Comparison of ENCODE assay signal across 11 mouse cellular contexts in genomic region chr15:98096957-98097356, GRCm38 (mm10). TPM values are rescaled to one million over a fixed set of nuclear protein-coding genes. Genes with fewer than 3 reads are reported as not detected.
DNase-seq lines count a peak whose midpoint lies in the region; ATAC-seq and TF ChIP-seq lines count a peak whose summit lies in the region.
"Had no signal": no experiment of that assay in that cellular context is flagged by ENCODE, and none has a peak within 500 bp of the region (broad histone marks: within the 10 kb centered on the region; RNA-seq: fewer than 3 reads in every experiment).

No protein-coding gene starts in this region.

- TF ChIP-seq CTCF in layer of hippocampus, adult 2 months (conservative IDR thresholded peaks at IDR 0.05) = peak; percentile 57
- peak; percentile 12; the same call in 1 of the 2 replicates for TF ChIP-seq CTCF in brain, embryonic 14.5 days (IDR thresholded peaks at IDR 0.05; ENCODE audit: borderline replicate concordance, extremely low read depth, insufficient read depth, insufficient read length)

- ATAC-seq in megakaryocyte progenitor cell, adult 5-6 weeks (replicated peaks; ENCODE audit: poor library complexity) = no peak

- no peak overlapping the region for H3K4me3 ChIP-seq in layer of hippocampus, adult 2 months
- H3K4me3 ChIP-seq: hindbrain, embryonic 12.5 days had no signal

- DNase-seq in layer of hippocampus, adult 2 months (ENCODE audit: low spot score in 2 of 2) = no peak
- no peak for DNase-seq in layer of hippocampus, postnatal 10 days (ENCODE audit: low spot score in 2 of 2)
- peak; percentile 55 for DNase-seq in A20 (ENCODE audit: low read depth, low spot score)
- DNase-seq in CD4-positive helper T cell, adult 2 months (ENCODE audit: low read depth, low spot score) = peak; percentile 25
- no peak for DNase-seq in brain, embryonic 14.5 days (ENCODE audit: low read depth)
- no peak for DNase-seq in Muller cell, postnatal 12 days (ENCODE audit: inconsistent ontology term)
- DNase-seq: cerebellum, postnatal 25 days; kidney, postnatal 14 days; lung, postnatal 14 days had no signal

- no peak overlapping the region for H3K27ac ChIP-seq in layer of hippocampus, adult 2 months
- H3K27ac ChIP-seq: hindbrain, embryonic 12.5 days had no signal

- TF ChIP-seq POLR2A in brain, embryonic 14.5 days (IDR thresholded peaks at IDR 0.05; ENCODE audit: borderline replicate concordance, extremely low read depth, insufficient read depth, insufficient read length, poor library complexity, severe bottlenecking) = no peak

RNA-seq across cellular contexts. Expression of gene Senp1, which starts 3.4 kb away (rescaled TPM):
- 10 to 100 TPM; 12.7 to 13.5 TPM for total RNA-seq in layer of hippocampus, adult 2 months (2021)
- total RNA-seq in layer of hippocampus, postnatal 10 days (2021) = 10 to 100 TPM; 14.2 to 17.5 TPM
- 20.0 and 25.3 TPM in 2 replicates for polyA plus RNA-seq in brain, embryonic 14.5 days (2012; rRNA removed)
- 55.1 and 60.2 TPM in 2 replicates for total RNA-seq in megakaryocyte progenitor cell, adult 5-6 weeks (2015)
- 53.0 and 57.6 TPM in 2 replicates for total RNA-seq in megakaryocyte progenitor cell, adult 5-6 weeks (2017)

RNA-seq across cellular contexts. Expression of gene Pfkm, which starts 4.6 kb away (rescaled TPM):
- 100 to 1,000 TPM; 333 to 349 TPM for total RNA-seq in layer of hippocampus, adult 2 months (2021)
- total RNA-seq in layer of hippocampus, postnatal 10 days (2021) = 100 to 1,000 TPM; 237 to 251 TPM
- 96.7 and 102 TPM in 2 replicates for polyA plus RNA-seq in brain, embryonic 14.5 days (2012; rRNA removed)
- total RNA-seq in megakaryocyte progenitor cell, adult 5-6 weeks (2015) = 5.4 and 5.9 TPM in 2 replicates
- 14.1 and 20.0 TPM in 2 replicates for total RNA-seq in megakaryocyte progenitor cell, adult 5-6 weeks (2017)

Comparison
In these comparisons a context has a peak if more than half of its experiments do, and no peak if none do; other contexts are left out.
1. DNase-seq: peak in A20 (single experiment) and CD4-positive helper T cell, adult 2 months (single experiment); none in layer of hippocampus, adult 2 months (0 of 2), layer of hippocampus, postnatal 10 days (0 of 2), brain, embryonic 14.5 days (single experiment) and Muller cell, postnatal 12 days (single experiment).
2. RNA of gene Pfkm, which starts 4.6 kb away (total RNA-seq): 333 to 349 TPM in layer of hippocampus, adult 2 months and 237 to 251 TPM in layer of hippocampus, postnatal 10 days; 5.4 to 20.0 TPM in megakaryocyte progenitor cell, adult 5-6 weeks; every median in the first group is over 10 times any median in the second.